Mouse (Mus musculus) mesoderm, embryonic 11.5 days (tissue): ENCODE results near the gene Myo9b.

Source experiments
- DNase-seq: peaks from one replicate; pipeline ENCODE4 v3.0.0-alpha.2; 2012; ENCODE audit warnings: low read depth, low spot score

Myo9b gene

GRCm38 (mm10) chr8:71408231-71408630, 135.7 kb downstream of the Myo9b start:
- no peak for DNase-seq
